Mouse (Mus musculus): Measurements from ENCODE around the gene Gm21958. TPM values are rescaled to one million over a fixed set of nuclear protein-coding genes. Genes with fewer than 3 reads are reported as not detected.

The Gm21958 gene
- polyA plus RNA-seq, 1 experiment: not detected

DNA sequence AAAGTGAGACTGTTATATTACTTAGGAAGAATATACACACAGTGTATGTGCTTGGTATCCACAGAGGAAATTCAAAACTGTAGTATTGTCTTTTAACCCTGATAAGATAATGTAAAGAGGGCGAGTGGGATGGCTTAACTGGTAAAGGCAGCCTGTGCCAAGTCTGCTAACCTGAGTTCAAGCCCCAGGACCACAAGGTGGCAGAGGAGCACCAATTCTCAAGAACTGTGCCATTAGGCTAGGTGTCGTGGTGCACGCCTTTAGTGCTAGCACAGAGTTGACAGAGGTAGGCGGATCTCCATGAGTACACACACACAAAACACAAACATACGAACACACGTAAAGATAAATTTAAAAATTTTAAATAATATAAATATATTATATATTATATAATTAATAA is 44.6 kb downstream of the Gm21958 start:
- TF ChIP-seq TAL1 (IDR thresholded peaks at IDR 0.05; ENCODE audit: low read length) (no peak), GATA1 (IDR thresholded peaks at IDR 0.05; ENCODE audit: low read length) (no peak)
- Histone ChIP-seq H3K9me3 (ENCODE audit: control insufficient read depth, low read length) (no peaks in the 10 kb centered on the region), H3K4me3 (replicated peaks) (no peak overlapping the region), H3K27me3 (ENCODE audit: control insufficient read depth) (no peaks in the 10 kb centered on the region), H3K4me1 (ENCODE audit: control insufficient read depth) (no peaks in the 10 kb centered on the region; the same call in 1 of the 2 replicates), H3K36me3 (ENCODE audit: control insufficient read depth) (no peaks in the 10 kb centered on the region)

DNA sequence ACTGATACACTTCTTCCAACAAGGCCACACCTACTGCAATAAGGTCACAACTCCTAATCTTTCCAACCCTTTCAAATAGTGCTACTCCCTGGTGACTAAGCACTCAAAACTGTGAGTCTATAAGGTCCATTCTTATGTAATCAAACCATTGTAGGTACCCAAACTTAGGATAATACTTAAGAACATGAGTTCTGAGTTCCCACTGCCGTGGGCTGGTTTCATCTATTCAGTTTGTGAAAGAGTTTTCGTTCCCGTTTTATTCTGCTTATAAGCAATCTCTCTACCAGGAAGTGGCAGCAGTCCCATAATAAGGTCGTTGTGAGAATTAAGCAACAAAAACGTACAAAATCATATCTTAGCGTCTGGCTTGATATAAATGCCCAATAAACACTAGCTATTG is 45.4 kb downstream of the Gm21958 start:
- Histone ChIP-seq H3K4me3 (replicated peaks) (no peak overlapping the region), H3K9me3 (ENCODE audit: control insufficient read depth, low read length) (no peaks in the 10 kb centered on the region), H3K36me3 (ENCODE audit: control insufficient read depth) (no peaks in the 10 kb centered on the region), H3K4me1 (ENCODE audit: control insufficient read depth) (no peaks in the 10 kb centered on the region; the same call in 1 of the 2 replicates), H3K27me3 (ENCODE audit: control insufficient read depth) (no peaks in the 10 kb centered on the region)
- TF ChIP-seq TAL1 (IDR thresholded peaks at IDR 0.05; ENCODE audit: low read length): no peak
- TF ChIP-seq GATA1 (IDR thresholded peaks at IDR 0.05; ENCODE audit: low read length): no peak

DNA sequence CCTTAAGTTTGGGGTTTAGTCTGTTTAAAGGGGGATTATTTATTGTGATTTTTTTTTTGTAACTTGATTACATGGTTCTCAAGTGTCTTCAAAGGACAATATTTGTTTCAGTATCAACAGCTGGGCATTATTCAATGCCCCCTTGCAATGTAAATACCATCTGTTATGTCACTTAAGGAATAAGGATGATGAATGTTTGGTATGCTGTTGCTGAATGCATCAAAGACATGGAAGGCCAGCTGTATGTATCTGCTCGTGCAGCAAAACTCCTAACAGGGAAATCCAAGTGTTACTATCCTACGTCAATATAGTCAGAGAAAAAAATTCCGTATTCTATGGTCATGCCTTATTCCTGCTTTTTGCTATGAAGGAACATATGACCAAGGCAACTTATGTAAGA is 46.0 kb downstream of the Gm21958 start:
- no peaks in the 10 kb centered on the region; the same call in 1 of the 2 replicates for H3K4me1 ChIP-seq (ENCODE audit: control insufficient read depth)
- H3K27me3 ChIP-seq (ENCODE audit: control insufficient read depth): no peaks in the 10 kb centered on the region
- H3K9me3 ChIP-seq (ENCODE audit: control insufficient read depth, low read length): no peaks in the 10 kb centered on the region
- H3K36me3 ChIP-seq (ENCODE audit: control insufficient read depth): no peaks in the 10 kb centered on the region
- H3K4me3 ChIP-seq (replicated peaks): no peak overlapping the region
- TF ChIP-seq TAL1 (IDR thresholded peaks at IDR 0.05; ENCODE audit: low read length): no peak
- TF ChIP-seq GATA1 (IDR thresholded peaks at IDR 0.05; ENCODE audit: low read length): no peak

Other genes starting within 250 kb of the Gm21958 start
- 0.21 and 0.52 TPM in 2 replicates for gene Supt20, start 21.5 kb downstream of the Gm21958 start, polyA plus RNA-seq (2012)
- 2.1 and 3.5 TPM in 2 replicates for gene Exosc8, start 21.0 kb upstream of the Gm21958 start, polyA plus RNA-seq (2012)
- not detected in 2 replicates for gene Alg5, start 21.2 kb upstream of the Gm21958 start, polyA plus RNA-seq (2012)
- gene Smad9, start 41.2 kb upstream of the Gm21958 start, polyA plus RNA-seq (2012): not detected in 2 replicates
- 6.6 and 6.8 TPM in 2 replicates for gene Rfxap, start 93.4 kb upstream of the Gm21958 start, polyA plus RNA-seq (2012)
- gene Sertm1, start 201.5 kb upstream of the Gm21958 start, polyA plus RNA-seq (2012): not detected in 2 replicates